Mouse (Mus musculus) thymus, adult 18-20 months (tissue): ENCODE data around the gene Hs6st2.

Experiments
- DNase-seq, 2 experiments: peaks; one replicate each; pipeline ENCODE4 v3.0.0; 2022; ENCODE audit warnings: mixed read lengths in 2 of 2

The Hs6st2 gene

GRCm38 (mm10) chrX:51681756-51682155, at the start of gene Hs6st2:
Gene Hs6st2 (minus strand): TSS chrX:51681856.
- DNase-seq: no peak

GRCm38 (mm10) chrX:51714086-51714745, 32.6 kb upstream of the Hs6st2 start:
- no peak for DNase-seq

- DNase-seq: no peak
Observed at GRCm38 (mm10) chrX:51712996-51713395, 31.3 kb upstream of the Hs6st2 start.

- DNase-seq: no peak
Observed at GRCm38 (mm10) chrX:51702823-51703222, 21.2 kb upstream of the Hs6st2 start.

GRCm38 (mm10) chrX:51699079-51699478, 17.4 kb upstream of the Hs6st2 start:
- DNase-seq: no peak

- no peak for DNase-seq
Observed at GRCm38 (mm10) chrX:51686048-51686949, 4.6 kb upstream of the Hs6st2 start.

- DNase-seq: no peak
Observed at GRCm38 (mm10) chrX:51684336-51685056, 2.8 kb upstream of the Hs6st2 start.

GRCm38 (mm10) chrX:51681170-51681667, 437 bp downstream of the Hs6st2 start:
- no peak for DNase-seq

- DNase-seq: no peak
Observed at GRCm38 (mm10) chrX:51680428-51681169, 1.1 kb downstream of the Hs6st2 start.

GRCm38 (mm10) chrX:51679601-51680427, 1.8 kb downstream of the Hs6st2 start:
- DNase-seq: no peak

GRCm38 (mm10) chrX:51658236-51658635, 23.4 kb downstream of the Hs6st2 start:
- DNase-seq: no peak

- DNase-seq: no peak
Observed at GRCm38 (mm10) chrX:51642661-51643257, 38.9 kb downstream of the Hs6st2 start.

GRCm38 (mm10) chrX:51635756-51636155, 45.9 kb downstream of the Hs6st2 start:
- no peak for DNase-seq

- no peak for DNase-seq
Observed at GRCm38 (mm10) chrX:51631376-51631775, 50.3 kb downstream of the Hs6st2 start.

- DNase-seq: no peak
Observed at GRCm38 (mm10) chrX:51614384-51615004, 67.2 kb downstream of the Hs6st2 start.

- no peak for DNase-seq
Observed at GRCm38 (mm10) chrX:51610743-51611142, 70.9 kb downstream of the Hs6st2 start.

- DNase-seq: no peak
Observed at GRCm38 (mm10) chrX:51606231-51606863, 75.3 kb downstream of the Hs6st2 start.

- no peak for DNase-seq
Observed at GRCm38 (mm10) chrX:51592751-51593150, 88.9 kb downstream of the Hs6st2 start.

GRCm38 (mm10) chrX:51590448-51591010, 91.1 kb downstream of the Hs6st2 start:
- no peak for DNase-seq

GRCm38 (mm10) chrX:51585444-51585843, 96.2 kb downstream of the Hs6st2 start:
- no peak for DNase-seq
